Mouse (Mus musculus) skeletal muscle tissue, adult 2 months (tissue): ENCODE results near the gene Adamtsl5.

Experiments used
- DNase-seq: peaks from one replicate; pipeline ENCODE4 v3.0.0-alpha.2; 2012; ENCODE audit warnings: low read depth, low spot score

Gene Adamtsl5

DNA sequence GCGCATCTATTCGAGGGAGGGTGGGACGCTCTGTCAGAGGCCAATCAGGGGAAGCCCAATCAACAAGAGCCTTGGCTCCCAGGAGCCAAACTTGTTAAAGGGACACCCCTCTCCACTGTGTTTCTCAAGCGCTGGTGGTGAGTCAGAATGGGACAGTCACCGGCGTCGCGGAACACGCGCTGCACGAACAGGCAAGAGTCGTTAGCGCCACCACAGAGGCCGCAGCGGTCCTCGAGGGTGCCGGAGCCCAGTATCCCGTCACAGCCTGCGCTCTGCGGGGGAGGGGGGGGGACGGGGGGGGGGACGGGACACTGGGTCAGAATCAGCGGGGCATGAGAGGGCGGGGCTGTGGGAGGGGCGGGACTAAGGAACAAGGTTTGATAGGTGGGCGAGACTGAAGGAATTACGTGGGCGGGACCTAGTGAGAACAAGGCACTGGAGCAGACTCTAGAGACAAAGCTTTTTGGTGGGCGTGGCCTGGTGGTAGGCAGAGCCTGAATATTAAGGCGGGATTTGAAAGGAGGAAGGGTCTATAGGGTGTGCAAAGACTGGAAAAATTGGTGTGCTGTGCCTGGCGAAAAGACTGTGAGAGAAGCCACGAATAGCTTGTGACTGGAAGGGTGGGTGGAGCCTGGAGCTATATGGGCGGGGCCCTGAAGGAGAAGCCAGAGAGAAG, 5.3 kb downstream of the Adamtsl5 start:
- DNase-seq, result peak; percentile 62

DNA sequence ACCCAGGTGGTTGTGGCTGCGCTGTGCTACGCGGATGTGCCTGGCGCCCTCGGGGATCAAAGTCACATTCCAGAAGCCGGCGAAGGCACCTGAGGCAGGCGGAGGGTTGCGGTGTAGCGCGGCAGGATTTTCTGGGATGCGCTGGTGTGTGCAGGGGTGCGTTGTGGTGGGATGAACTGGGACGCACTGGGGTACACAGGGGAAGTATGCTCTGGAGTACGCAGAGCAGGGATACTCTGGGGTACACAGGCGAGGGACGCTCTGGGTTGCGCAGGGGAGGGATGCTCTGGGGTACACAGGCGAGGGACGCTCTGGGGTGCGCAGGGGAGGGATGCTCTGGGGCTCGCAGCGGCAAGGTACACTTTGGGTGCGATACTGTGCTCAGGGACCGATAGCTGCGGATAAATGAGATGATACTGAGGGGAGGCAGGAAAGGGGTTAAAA, 5.9 kb downstream of the Adamtsl5 start:
- DNase-seq, result no peak

- DNase-seq, result no peak
Measured at GRCm38 (mm10) chr10:80341491-80342304, 6.5 kb downstream of the Adamtsl5 start.

DNA sequence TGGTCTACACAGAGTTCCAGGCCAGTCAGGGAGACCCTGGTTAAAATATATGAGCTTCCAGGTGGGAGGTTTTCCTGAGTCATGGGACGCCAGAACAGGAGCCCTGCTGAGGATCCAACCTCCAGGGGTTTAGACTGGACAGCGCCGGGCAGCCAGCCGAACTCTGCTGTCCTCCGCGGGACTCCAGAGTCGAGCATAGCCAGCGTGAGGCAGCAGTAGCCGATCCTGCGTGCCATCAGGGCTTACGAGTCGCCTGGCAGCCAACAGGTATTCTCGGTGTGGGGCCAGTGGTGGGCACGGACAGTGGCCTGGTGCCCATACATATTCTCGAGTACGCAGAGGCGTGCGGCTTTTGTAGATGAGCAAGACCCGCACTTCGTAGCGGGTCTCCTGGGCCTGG, 7.2 kb downstream of the Adamtsl5 start:
- DNase-seq, result no peak

DNA sequence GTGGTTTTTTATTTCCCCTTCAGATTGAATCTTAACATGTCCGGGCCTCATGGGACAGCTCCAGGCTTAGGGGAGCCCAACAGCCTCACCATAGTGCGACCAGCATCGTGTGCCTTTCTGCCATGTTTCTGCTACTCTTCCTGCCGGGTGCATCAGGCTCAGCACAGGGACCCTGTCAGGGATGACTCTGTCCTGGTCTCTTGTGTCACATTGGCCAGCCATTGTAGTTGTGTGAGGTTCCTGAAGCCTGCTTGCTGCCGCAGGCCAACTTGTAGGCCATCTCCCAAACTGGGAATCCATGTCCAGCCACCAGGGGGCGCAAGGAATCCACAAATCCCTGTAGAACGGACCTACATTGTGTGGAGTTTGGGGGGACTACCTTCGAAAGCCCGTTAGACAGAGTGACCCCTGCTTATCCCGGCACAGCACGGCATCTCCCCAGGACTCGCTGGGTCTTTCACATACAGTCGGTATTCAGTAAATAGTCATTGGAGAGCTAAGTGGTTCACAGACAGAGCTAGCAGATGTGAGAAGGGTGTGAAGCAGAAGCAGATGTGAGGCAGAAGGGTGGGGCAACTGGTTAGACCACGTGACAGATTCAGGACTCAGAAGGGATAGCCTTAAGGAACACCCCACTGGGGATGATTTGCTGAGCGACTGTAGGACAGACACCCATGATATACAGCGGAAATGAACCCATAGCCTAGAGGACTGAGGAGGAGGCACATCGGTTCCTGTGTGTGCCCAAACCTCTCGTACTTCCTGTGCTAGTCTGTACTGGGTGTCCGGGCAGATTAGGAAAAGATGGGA, 8.1 kb downstream of the Adamtsl5 start:
- peak; percentile 79 for DNase-seq

DNA sequence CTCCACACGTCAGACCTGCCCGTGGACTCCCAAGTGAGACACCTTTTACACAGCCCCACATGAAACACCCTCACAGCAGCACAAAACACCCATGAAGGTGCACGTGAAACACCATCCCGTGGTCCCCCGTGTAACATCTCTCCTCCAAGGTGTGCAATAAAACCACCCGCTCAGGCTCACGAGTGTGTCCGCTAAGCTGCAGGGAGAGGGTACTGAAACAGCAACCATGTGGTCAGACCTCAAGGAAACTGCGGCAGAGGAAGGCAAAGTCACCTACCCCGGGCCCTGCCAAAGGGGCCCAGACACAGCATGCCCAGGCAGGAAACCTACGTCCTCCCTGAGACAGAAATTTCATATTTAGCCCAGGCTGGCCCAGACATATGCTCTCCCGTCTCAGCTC, 11.9 kb downstream of the Adamtsl5 start:
- no peak for DNase-seq

- no peak for DNase-seq
Measured at GRCm38 (mm10) chr10:80332525-80332989, 15.7 kb downstream of the Adamtsl5 start.

DNA sequence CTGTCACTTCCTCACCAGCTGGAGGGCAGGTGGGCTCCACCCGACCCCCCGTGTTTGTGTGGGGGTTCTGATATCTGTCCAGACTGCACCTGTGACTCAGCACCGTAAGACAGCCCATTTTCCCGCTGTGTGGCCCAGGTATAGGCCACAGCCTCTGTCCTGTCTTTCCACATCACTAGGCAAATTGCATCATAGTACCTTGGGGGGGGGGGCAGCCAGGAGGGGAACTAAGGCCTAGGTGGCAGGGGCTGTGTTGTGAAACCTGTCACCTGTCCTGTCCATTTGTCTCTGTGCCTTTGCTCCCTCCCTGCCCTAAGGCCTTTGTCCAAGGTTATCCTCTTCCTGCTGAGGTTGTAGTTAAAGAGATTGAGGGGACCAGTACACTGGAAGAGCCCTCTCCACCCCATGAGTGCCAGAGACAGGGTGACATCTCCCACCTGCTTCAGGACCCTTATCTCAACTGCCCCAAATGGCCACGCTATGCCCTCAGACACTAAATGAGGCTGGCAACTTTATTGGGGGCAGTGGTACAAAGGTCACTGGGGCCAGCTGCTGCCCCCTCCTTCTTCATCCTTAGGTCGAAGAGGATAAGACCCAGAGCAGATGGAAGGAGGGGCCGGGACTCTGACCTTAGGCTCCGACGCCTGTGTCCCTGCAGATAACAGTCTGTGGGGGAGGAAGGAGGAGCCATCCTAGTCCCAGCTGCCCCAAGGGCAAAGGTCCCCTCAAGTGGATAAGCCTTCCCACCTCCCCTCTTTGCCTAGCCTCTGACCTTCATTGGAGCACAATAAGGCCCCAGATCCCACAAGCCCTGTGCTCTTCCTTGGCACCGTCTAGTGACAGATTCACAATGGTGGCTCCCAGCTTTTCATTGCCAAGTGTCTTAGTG, 16.3 kb downstream of the Adamtsl5 start:
- no peak for DNase-seq

- DNase-seq, result no peak
Measured at GRCm38 (mm10) chr10:80330888-80331287, 17.3 kb downstream of the Adamtsl5 start.

- no peak for DNase-seq
Measured at GRCm38 (mm10) chr10:80330084-80330483, 18.1 kb downstream of the Adamtsl5 start.

DNA sequence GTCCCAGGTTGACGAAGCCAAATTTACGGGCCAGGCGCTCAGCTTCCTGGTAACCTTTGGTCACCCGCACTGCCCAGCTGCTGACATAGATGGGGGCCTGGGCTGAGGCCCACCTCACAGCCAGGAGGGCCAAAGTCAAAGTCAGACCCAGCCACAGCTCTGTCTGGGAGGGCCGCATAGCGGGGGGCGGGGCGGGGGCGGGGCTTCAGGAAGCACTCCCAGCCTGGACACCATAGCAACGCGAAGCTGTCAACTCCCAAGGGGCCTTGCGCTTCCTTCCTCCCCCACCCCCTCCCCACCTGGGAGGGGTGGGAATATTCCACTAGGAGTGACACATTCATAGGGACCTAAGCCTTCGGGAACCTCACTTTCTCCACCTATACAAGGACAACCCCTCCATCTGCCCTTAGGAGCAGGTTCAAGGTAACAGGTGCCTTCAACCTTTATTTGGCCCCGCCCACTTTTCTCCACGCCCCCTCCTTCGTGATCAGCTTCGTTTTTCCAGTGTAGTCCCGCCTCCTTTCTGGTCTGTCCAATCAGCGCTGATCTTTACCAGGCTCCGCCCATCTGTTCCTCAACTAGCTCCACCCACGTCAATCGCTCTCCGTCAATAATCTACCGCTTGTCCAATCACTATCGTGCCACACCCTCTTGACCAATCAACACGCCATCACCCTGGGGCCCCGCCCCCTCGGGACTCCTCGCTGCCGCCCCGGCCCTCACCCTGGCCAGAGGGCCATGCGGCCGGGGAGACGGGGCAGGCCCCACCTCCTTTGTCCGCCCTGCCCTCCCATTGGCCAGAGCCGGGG, 18.7 kb downstream of the Adamtsl5 start, which contains the start of the genes Pcsk4 and Reep6:
Gene Pcsk4 (minus strand): TSS at position 226 of the 809 bp plus-strand sequence.
Gene Reep6 (plus strand): TSS at position 681 of the 809 bp plus-strand sequence.
- DNase-seq, result peak; percentile 98

DNA sequence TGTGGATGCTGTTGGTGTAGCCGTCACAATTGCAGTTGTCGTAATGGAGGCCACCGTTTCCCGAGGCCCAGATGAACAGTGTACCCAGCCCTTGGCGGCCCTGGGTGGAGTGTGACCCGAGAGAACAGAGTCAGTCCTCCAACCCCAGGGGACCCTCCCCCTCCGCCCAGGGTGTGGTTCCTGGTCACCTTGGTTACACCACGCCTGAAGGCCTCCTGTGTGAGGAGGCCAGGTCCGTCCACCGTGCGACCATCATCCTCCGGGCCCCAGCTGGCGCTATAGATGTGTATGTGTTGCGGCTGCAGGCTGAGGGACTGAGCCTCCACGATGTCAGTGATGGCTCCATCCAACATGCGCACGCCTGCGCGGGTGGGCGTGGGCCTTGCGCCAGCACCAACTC, 23.2 kb downstream of the Adamtsl5 start:
- DNase-seq, result no peak

DNA sequence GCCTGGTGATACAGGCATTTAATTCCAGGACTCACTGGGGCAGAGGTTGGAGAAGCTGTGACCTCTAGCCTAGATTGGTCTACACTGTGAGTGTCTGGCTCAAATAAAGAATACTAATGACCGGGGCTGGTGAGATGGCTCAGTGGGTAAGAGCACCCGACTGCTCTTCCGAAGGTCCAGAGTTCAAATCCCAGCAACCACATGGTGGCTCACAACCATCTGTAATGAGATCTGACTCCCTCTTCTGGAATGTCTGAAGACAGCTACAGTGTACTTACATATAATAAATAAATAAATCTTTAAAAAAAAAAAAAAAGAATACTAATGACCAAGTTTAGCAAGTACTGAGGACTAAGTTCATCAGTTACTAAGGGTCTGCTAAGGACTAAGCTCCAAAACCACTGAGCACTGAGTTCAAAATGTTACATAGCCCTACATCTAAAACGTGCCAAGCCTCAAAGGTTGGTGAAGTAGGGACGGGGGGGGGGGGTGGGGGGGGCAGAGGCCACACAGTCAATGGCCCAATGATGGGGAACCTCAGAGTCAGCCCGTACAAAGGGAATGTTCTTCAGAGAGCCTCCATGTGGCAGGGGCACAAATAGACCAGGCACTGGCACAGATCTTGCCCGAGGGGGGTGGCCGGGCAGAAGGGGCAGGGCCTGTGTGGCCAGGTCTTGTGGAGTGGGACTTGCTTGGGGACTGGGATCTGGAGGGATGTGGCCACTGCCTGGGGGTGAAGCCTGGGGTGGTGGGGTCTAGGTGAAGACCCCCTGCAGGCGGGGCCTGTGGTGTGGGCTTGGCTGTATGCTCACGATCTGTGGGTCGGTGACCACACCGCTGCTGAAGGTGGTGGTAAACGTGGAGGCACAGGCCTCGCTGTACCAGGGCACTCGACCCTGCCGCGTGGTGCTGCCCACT, 23.8 kb downstream of the Adamtsl5 start:
- no peak for DNase-seq

- peak; percentile 75 for DNase-seq
Measured at GRCm38 (mm10) chr10:80323261-80324119, 24.7 kb downstream of the Adamtsl5 start.

DNA sequence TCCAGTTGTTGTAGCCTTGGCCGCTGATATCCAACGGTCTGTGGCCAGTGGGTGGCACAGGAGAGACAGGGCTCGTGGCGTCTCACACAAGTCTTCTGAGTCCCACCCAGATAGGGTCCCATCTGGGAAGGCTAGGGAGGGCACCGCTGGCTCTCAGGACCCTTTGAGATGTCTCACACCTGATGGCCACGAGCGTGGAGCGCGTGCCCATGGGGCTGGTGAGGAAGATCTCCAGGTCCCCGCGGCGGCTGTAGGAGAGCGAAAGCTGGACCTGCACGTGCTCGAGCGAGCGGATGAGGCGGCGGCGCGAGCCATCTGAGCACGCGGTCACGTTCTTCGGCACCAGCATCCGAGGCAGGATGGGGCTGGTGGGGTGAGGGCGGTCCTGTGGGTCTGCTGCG, 25.4 kb downstream of the Adamtsl5 start:
- DNase-seq, result no peak

DNA sequence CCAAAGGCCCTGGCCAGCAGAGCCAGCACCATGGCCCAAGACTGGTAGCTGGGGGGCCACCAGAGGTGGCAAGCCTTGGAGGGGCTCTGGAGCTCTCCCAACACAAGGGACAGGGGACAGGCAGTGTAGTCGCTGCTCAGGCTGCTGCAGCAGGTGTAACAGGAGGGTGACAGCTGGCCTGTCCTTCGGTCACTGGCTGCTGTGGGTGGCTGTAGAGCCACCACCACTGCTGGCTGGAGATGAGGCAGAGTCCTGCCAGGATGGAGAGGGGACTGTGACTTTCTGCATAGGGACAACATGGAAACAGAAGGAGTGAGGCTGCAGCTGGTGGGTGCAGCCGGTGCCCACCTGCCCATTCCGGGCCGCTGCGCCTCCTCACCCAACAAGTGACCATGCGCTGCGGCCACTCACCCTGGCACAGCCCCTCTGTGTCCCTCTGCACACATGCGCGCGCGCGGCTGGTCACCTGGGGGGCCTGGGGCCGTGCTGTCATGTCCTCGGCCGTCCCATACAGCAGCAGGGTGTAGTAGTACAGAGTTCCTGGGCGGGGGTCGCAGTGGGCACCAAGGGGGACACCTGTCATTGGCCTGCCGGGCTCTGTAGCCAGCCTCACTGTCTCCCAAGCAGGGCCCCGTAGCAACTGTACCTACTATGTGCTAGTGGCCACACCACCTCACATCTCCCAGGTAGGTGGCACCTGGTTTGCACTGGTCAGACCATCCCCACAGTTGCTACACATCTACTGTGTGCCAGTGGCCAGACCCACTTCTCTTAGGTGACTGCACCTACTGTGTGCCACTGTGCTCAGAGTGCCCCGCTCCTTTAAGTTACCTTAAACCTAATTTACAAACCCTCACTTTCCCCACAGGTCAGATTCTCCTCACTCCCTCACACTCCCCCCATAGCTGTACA, 26.3 kb downstream of the Adamtsl5 start:
- DNase-seq, result no peak
